Mouse (Mus musculus) lung, embryonic 14.5 days (tissue): Measurements from ENCODE around the gene Cipc. TPM values are rescaled to one million over a fixed set of nuclear protein-coding genes. Genes with fewer than 3 reads are reported as not detected.

Source experiments
- ATAC-seq: fragments of 200-750 bp; cut with Nextera tagmentation; 2 replicates; pipeline ENCODE4 v1.8.0; 2017; ENCODE audit warnings: mild to moderate bottlenecking, moderate TSS enrichment, moderate library complexity; ENCODE audit not compliant: insufficient read depth
- DNase-seq: peaks from one replicate; pipeline ENCODE4 v3.0.0-alpha.2; 2015
- H3K27ac ChIP-seq: fragments of 300-500 bp; sonication (generic); 2 replicates; pipeline ENCODE4 v1.5.1; 2014; ENCODE audit warnings: low read depth, mild to moderate bottlenecking, moderate library complexity
- H3K27me3 ChIP-seq: fragments of 300-500 bp; sonication (generic); 2 replicates; pipeline ENCODE4 v1.6.1; 2014; ENCODE audit warnings: low read length, control low read depth; ENCODE audit not compliant: insufficient read depth
- H3K36me3 ChIP-seq: fragments of 300-500 bp; sonication (generic); 2 replicates; pipeline ENCODE4 v1.6.1; 2014; ENCODE audit warnings: control low read depth; ENCODE audit not compliant: insufficient read depth
- H3K4me1 ChIP-seq: fragments of 300-500 bp; sonication (generic); 2 replicates; pipeline ENCODE4 v1.6.1; 2014; ENCODE audit warnings: antibody characterized with exemption, control low read depth; ENCODE audit not compliant: insufficient read depth
- H3K4me2 ChIP-seq: fragments of 300-500 bp; sonication (generic); 2 replicates; pipeline ENCODE4 v1.6.1; 2014; ENCODE audit warnings: mild to moderate bottlenecking
- H3K4me3 ChIP-seq: fragments of 300-500 bp; sonication (generic); 2 replicates; pipeline ENCODE4 v1.5.1; 2014; ENCODE audit warnings: low read depth, low read length
- H3K9ac ChIP-seq: fragments of 300-500 bp; sonication (generic); 2 replicates; pipeline ENCODE4 v1.6.1; 2014
- H3K9me3 ChIP-seq: fragments of 300-500 bp; sonication (generic); 2 replicates; pipeline ENCODE4 v1.6.1; 2016; ENCODE audit warnings: low read depth, low read length, control low read depth
- CTCF ChIP-seq: IDR thresholded peaks from 2 replicates; pipeline ENCODE4 v1.5.1; 2016; ENCODE audit warnings: antibody characterized with exemption, low read depth
- whole genome bisulfite sequencing: fragments of 180-500 bp; shearing (Covaris S2); extraction: QIAGEN DNeasy Blood & Tissue Kit; methylation state at CpG from one replicate; pipeline ENCODE4 v1.1.7; 2014; 5-methylcytosine and 5-hydroxymethylcytosine counted together
- polyA plus RNA-seq: library from polyadenylated mRNA; unstranded; fragments of >200 nt; fragmentation: Nextera tagmentation; extraction: Ambion mirVana; gene quantifications from 2 replicates; pipeline ENCODE4 v1.2.1, GENCODE M21; 2014

Gene Cipc
- polyA plus RNA-seq, 1 experiment from 2014 or later = 24.3 TPM

- H3K9ac ChIP-seq = no peak overlapping the region
- no peak overlapping the region for H3K27ac ChIP-seq
- TF ChIP-seq CTCF = no peak
- peaks cover 20% of the 10 kb centered on the region for H3K4me1 ChIP-seq
- no peak for ATAC-seq
- H3K36me3 ChIP-seq = no peaks in the 10 kb centered on the region
- H3K4me3 ChIP-seq = no peak overlapping the region
- H3K27me3 ChIP-seq = no peaks in the 10 kb centered on the region
- no peak for DNase-seq
- H3K9me3 ChIP-seq = no peaks in the 10 kb centered on the region
- WGBS = 74% methylated on average over 7 of the region's 7 CpGs
- no peak overlapping the region for H3K4me2 ChIP-seq
Observed at GRCm38 (mm10) chr12:86916796-86917573, 29.9 kb upstream of the Cipc start.

DNA sequence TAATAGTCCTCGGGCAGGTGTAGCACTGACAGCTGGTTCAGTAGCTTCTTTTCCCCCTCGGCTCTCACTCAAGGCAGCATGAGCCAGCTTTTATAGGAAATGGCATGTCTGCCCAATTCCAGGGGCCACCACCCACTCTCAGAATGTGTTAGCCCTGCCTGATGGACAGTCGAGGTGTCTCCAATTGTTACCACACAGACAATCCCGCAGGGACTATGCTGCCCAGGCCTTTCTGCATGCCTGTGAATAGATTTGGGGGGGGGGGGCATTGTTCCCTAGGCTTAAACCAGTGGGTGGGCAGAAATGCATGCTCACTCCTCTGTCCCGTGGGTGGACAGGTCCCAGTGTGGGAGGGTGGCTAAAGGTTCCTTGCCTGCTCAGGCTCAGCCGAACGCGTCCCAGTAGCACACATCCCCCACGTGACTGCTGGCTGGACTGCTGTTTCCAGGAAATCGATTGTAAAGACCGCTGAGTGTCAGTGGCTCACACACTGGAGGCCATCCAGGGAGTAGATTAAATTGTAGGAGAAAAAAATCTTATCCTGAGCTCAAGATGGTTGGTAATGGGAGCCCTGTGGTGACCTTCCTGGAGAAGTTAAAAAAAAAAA, 28.4 kb upstream of the Cipc start:
- peak overlapping the region; percentile 1; the same call in 1 of the 2 replicates for H3K9ac ChIP-seq
- peak; percentile 21; the same call in 1 of the 2 replicates for ATAC-seq
- 18% methylated on average over 11 of the region's 11 CpGs for WGBS

DNA sequence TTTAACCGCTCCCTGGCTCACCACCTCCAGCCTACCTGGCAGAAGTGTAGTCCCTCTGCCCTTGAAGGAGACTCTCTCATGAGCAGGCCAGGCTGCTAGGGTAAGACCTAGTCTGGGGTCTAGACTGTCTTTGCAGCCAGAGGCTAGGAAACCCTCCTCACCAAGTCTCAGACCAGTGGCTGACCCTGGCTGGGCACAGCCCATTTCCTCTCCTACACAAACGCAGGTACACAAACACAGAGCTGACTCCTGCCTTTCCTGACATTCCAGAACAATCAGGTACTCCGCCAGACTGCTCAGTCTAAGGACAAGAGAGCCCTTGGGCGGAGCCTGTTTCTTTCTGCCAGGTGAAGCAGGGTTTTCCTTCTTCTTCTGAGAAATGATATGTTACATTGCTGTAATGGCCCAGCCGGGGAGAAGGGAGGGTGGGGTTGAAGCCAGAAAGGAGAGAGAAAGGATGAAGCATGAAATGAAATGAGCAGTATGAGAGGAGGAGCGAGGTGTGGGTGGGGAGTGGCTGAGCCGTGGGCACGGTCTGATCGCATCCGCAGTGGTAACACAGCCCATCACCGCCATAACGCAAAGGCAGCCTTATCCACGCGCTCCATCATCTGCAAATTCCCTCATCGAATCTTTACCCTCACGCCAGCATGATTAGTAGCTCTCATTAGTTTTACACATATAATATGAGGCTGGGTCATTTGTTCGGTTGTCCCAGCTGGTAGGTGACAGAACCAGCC, 27.7 kb upstream of the Cipc start:
- H3K9me3 ChIP-seq = no peaks in the 10 kb centered on the region
- H3K27ac ChIP-seq = peak overlapping the region; percentile 48
- peaks cover 13% of the 10 kb centered on the region; the same call in 1 of the 2 replicates for H3K4me1 ChIP-seq
- ATAC-seq = peak; percentile 23; the same call in 1 of the 2 replicates
- no peaks in the 10 kb centered on the region for H3K27me3 ChIP-seq
- no peak for TF ChIP-seq CTCF
- WGBS = 62% methylated on average over 17 of the region's 17 CpGs
- no peak overlapping the region for H3K9ac ChIP-seq
- H3K36me3 ChIP-seq = no peaks in the 10 kb centered on the region
- no peak overlapping the region for H3K4me2 ChIP-seq
- no peak overlapping the region for H3K4me3 ChIP-seq
- peak; percentile 53 for DNase-seq

More for the DNA sequence above, 28.4 kb upstream of the Cipc start:
- TF ChIP-seq CTCF = no peak
- Histone ChIP-seq H3K4me3 (no peak overlapping the region), H3K27ac (peak overlapping the region; percentile 48), H3K27me3 (no peaks in the 10 kb centered on the region), H3K4me1 (peaks cover 15% of the 10 kb centered on the region; the same call in 1 of the 2 replicates), H3K9me3 (no peaks in the 10 kb centered on the region), H3K4me2 (0 out of 2 replicates have a peak overlapping the region, but pooled peaks have one; percentile 15), H3K36me3 (no peaks in the 10 kb centered on the region)
- peak; percentile 65 for DNase-seq

DNA sequence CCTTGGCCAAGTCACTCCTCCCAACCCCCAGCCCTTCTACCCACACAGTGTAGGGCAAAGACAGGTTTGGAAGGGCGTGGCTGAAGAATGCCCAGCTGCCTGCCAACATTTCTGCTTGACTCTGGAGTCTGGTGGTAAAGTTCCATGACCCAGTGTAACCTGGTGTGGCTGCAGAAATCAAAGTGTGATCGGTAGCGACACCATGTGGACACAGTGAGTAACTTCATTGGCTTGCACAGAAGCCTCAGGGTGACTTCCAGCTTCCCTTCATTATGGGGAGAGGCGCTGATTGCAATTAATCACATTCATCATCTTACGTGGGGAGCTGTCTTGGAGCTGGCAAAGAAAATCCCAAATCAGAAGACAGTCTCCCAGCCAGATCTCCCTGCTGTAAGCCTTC, 23.0 kb upstream of the Cipc start:
- Histone ChIP-seq H3K9ac (no peak overlapping the region), H3K4me2 (no peak overlapping the region), H3K4me1 (no peaks in the 10 kb centered on the region; the same call in 1 of the 2 replicates), H3K4me3 (no peak overlapping the region), H3K27me3 (no peaks in the 10 kb centered on the region), H3K27ac (no peak overlapping the region), H3K9me3 (peaks cover 3% of the 10 kb centered on the region; the same call in 1 of the 2 replicates), H3K36me3 (no peaks in the 10 kb centered on the region)
- DNase-seq (peak; percentile 88), ATAC-seq (peak; percentile 62)
- WGBS = 6% methylated on average over 5 of the region's 5 CpGs
- TF ChIP-seq CTCF = peak; percentile 97

DNA sequence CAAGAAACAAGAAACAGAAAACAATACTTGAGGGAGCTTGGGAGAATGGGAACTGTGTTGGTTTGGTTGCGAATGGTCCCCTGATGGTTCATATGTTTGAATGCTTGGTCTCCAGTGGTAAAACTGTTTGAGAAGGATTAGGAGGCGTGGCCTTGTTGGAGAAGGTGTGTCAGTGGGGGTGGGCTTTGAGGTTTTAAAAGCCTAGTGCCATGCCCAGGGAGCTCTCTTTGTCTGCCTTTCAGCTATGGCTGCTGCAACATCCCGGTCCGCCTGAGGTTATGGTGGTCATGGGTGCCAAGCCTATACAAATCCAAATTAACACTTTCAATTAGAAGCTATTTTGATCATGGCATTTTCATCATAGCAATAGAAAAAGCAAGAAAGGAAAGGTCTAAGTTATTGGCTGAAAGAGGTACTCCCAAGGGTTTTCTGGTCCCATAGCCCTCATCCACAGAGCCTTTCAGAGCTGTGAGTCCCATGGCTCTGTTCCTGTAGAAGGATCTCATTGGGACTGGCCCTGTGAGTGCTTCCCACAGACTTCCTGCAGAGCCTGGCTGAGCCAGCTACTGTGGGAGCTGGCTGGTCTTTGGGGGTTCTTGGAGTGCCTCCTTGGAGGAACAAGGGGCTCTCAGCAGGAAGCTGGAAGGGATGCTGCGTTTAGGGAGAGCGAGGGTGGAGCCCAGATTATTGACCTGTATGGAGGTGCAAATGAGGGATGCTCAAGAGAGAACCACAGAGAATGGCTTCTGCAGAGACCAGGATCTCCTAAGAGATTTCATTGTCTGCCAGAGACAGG, 15.7 kb upstream of the Cipc start:
- 68% methylated on average over 6 of the region's 6 CpGs for WGBS
- H3K27me3 ChIP-seq = no peaks in the 10 kb centered on the region
- no peaks in the 10 kb centered on the region for H3K4me1 ChIP-seq
- H3K9ac ChIP-seq = no peak overlapping the region
- H3K27ac ChIP-seq = no peak overlapping the region
- peaks cover 3% of the 10 kb centered on the region; the same call in 1 of the 2 replicates for H3K9me3 ChIP-seq
- no peak overlapping the region for H3K4me2 ChIP-seq
- TF ChIP-seq CTCF = no peak
- no peak overlapping the region for H3K4me3 ChIP-seq
- ATAC-seq (no peak), DNase-seq (no peak)
- H3K36me3 ChIP-seq = no peaks in the 10 kb centered on the region

DNA sequence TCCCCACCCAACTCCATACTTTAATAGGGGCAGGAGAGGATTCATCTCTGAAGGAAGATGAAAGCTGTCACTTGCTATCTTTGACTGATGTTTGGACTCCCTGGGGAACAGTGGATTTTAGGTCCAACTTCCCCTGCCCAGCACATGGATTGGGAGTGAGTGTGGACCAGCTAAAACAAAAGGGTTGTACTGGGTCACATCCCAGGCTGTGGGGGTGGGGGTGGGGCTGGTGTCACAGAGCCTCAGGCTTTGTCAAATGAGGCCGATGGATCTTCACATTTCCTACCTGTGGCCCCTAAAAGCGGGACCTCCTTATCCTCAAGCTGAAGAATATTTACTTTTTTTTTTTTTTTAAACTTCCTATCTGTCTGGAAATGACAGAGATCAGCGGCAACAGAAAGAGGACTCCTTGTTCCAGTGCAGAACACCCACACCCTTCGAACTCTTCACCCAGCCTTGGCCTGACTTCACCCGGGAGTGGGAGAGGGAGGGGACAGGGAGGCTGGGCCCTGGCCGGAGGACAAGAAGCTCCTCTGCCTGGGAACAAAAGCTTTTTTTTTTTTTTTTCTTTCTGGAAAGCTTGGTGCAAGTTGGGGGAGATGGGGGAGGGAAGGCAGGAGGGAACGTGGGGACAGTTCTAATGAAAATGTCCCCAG, 14.8 kb upstream of the Cipc start:
- ATAC-seq (peak; percentile 47; the same call in 1 of the 2 replicates), DNase-seq (peak; percentile 41)
- Histone ChIP-seq H3K4me3 (no peak overlapping the region), H3K27ac (no peak overlapping the region), H3K9ac (no peak overlapping the region), H3K27me3 (no peaks in the 10 kb centered on the region), H3K36me3 (no peaks in the 10 kb centered on the region), H3K4me1 (no peaks in the 10 kb centered on the region), H3K4me2 (no peak overlapping the region), H3K9me3 (peaks cover 3% of the 10 kb centered on the region; the same call in 1 of the 2 replicates)
- no peak for TF ChIP-seq CTCF
- 13% methylated on average over 7 of the region's 7 CpGs for WGBS
